Mouse (Mus musculus) small intestine, adult 2 months (tissue): ENCODE measurements around the gene 1700029H14Rik.

Experiments
- CTCF ChIP-seq: fragments of 200-500 bp; IDR thresholded peaks from 2 replicates; pipeline ENCODE4 v1.5.1; 2012; ENCODE audit warnings: low read depth, mild to moderate bottlenecking, control low read depth, inconsistent platforms, low read length, moderate library complexity, mixed read lengths; ENCODE audit not compliant: insufficient replicate concordance, insufficient read length; ENCODE audit errors: extremely low read depth
- POLR2A ChIP-seq: fragments of 200-500 bp; IDR thresholded peaks from 2 replicates; pipeline ENCODE4 v1.6.1; 2012; ENCODE audit warnings: low read depth, mild to moderate bottlenecking, control low read depth, inconsistent platforms, low read length, moderate library complexity

DNA sequence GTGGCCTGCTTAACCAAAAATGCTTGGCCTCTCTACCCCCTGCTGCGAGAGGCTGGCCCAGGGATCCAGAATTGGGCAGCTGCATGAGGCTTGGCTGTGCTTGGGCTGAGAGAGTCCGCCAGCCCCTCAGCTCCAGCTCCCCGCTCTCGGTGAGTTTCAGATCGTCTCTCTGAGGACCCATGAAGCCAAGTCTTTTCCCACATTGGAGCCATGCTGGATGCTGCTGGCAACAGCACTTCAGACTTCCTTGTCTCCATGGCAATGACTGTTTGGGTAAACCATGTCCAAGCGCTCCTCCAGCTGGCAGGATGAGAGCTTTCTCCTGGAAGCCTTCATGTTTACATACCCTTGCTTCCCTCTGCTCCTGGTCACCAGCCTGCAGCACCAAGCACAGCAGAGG lies 23.4 kb downstream of the 1700029H14Rik start:
- TF ChIP-seq CTCF (no peak), POLR2A (no peak)
